Mouse (Mus musculus): ENCODE data around the gene Stpg2. TPM values are rescaled to one million over a fixed set of nuclear protein-coding genes. Genes with fewer than 3 reads are reported as not detected.
"Not testable (repeated sequence)": the region's sequence is repeated elsewhere in the genome, so short reads cannot be mapped to it uniquely, and the experiment has no call there.

The Stpg2 gene
- total and polyA plus RNA-seq, 3 experiments: not detected

GRCm38 (mm10) chr3:139676192-139676591, 470.7 kb downstream of the Stpg2 start:
- no peaks in the 10 kb centered on the region for H3K79me2 ChIP-seq (replicated peaks; ENCODE audit: control insufficient read depth, extremely low read depth, insufficient read depth, poor library complexity, severe bottlenecking)
- H3K9me3 ChIP-seq (replicated peaks; ENCODE audit: low read length): no peaks in the 10 kb centered on the region
- H3K27me3 ChIP-seq (replicated peaks): no peaks in the 10 kb centered on the region
- no peak for DNase-seq (ENCODE audit: extremely low read depth)
- no peak overlapping the region for H3K27ac ChIP-seq (ENCODE audit: insufficient read depth, low read depth)
- no peaks in the 10 kb centered on the region for H3K36me3 ChIP-seq (replicated peaks in 1 of 2; ENCODE audit: control insufficient read depth in 1 of 2, insufficient read depth in 1 of 2, low read length in 1 of 2)
- H3K4me2 ChIP-seq (ENCODE audit: insufficient read depth, low read depth, poor library complexity, severe bottlenecking): no peak overlapping the region
- in situ Hi-C loops (cut with MboI; ENCODE audit: low pct_ligation_motif_present, low pct_unique_long_range_greater_than_20kb, low sequenced_read_pairs): no loop called here
- peaks cover 0 to 4% of the 10 kb centered on the region in 2 experiments; a peak in 1 of 4 replicates for H3K4me1 ChIP-seq (ENCODE audit: control insufficient read depth in 1 of 2, insufficient read depth in 2 of 2)
- H3K9ac ChIP-seq (ENCODE audit: insufficient read depth, low read depth): no peak overlapping the region
- H3K4me3 ChIP-seq (replicated peaks in 1 of 3; ENCODE audit: low read depth in 2 of 3, low read length in 2 of 3, poor library complexity in 1 of 3): no peak overlapping the region
- dilution Hi-C loops (cut with MboI; ENCODE audit: extremely low pct_ligation_motif_present, extremely low pct_unique_long_range_greater_than_20kb, low sequenced_read_pairs): no loop called here
- no peak for TF ChIP-seq IRF4 (IDR thresholded peaks at IDR 0.05; ENCODE audit: low read depth, low read length)
- TF ChIP-seq RAD21 (IDR thresholded peaks at IDR 0.05; ENCODE audit: low read depth, low read length): no peak
- TF ChIP-seq SMC3 (IDR thresholded peaks at IDR 0.05; ENCODE audit: low read depth, low read length): no peak
- no peak for TF ChIP-seq CTCF (conservative IDR thresholded peaks at IDR 0.05 in 1 of 2, IDR thresholded peaks at IDR 0.05 in 1 of 2; ENCODE audit: low read depth in 2 of 2, low read length in 2 of 2)
- TF ChIP-seq CHD1 (IDR thresholded peaks at IDR 0.05; ENCODE audit: low read depth, low read length): no peak
- TF ChIP-seq EP300 (IDR thresholded peaks at IDR 0.05; ENCODE audit: low read length): no peak
- TF ChIP-seq JUND (conservative IDR thresholded peaks at IDR 0.05; ENCODE audit: low read depth, low read length): no peak
- no peak for TF ChIP-seq POLR2A (IDR thresholded peaks at IDR 0.05; ENCODE audit: low read depth, low read length)
- TF ChIP-seq MAFK (IDR thresholded peaks at IDR 0.05; ENCODE audit: insufficient replicate concordance, low read length): no peak
- no peak for TF ChIP-seq HCFC1 (IDR thresholded peaks at IDR 0.05; ENCODE audit: low read depth, low read length)
- no peak for TF ChIP-seq ZKSCAN1 (IDR thresholded peaks at IDR 0.05; ENCODE audit: borderline replicate concordance, low read depth, low read length)
- TF ChIP-seq RCOR1 (conservative IDR thresholded peaks at IDR 0.05; ENCODE audit: low read depth, low read length): no peak
- TF ChIP-seq TCF12 (IDR thresholded peaks at IDR 0.05; ENCODE audit: low read depth, low read length): no peak

GRCm38 (mm10) chr3:139676723-139677122, 471.2 kb downstream of the Stpg2 start:
- dilution Hi-C loops (cut with MboI; ENCODE audit: extremely low pct_ligation_motif_present, extremely low pct_unique_long_range_greater_than_20kb, low sequenced_read_pairs) (no loop called here), in situ Hi-C loops (cut with MboI; ENCODE audit: low pct_ligation_motif_present, low pct_unique_long_range_greater_than_20kb, low sequenced_read_pairs) (no loop called here)
- no peak for DNase-seq (ENCODE audit: extremely low read depth)
- Histone ChIP-seq H3K4me2 (ENCODE audit: insufficient read depth, low read depth, poor library complexity, severe bottlenecking) (no peak overlapping the region), H3K4me3 (replicated peaks in 1 of 3; ENCODE audit: low read depth in 2 of 3, low read length in 2 of 3, poor library complexity in 1 of 3) (no peak overlapping the region), H3K36me3 (replicated peaks in 1 of 2; ENCODE audit: control insufficient read depth in 1 of 2, insufficient read depth in 1 of 2, low read length in 1 of 2) (no peaks in the 10 kb centered on the region), H3K27me3 (replicated peaks) (no peaks in the 10 kb centered on the region), H3K27ac (ENCODE audit: insufficient read depth, low read depth) (no peak overlapping the region), H3K79me2 (replicated peaks; ENCODE audit: control insufficient read depth, extremely low read depth, insufficient read depth, poor library complexity, severe bottlenecking) (no peaks in the 10 kb centered on the region), H3K9ac (ENCODE audit: insufficient read depth, low read depth) (no peak overlapping the region), H3K4me1 (ENCODE audit: control insufficient read depth in 1 of 2, insufficient read depth in 2 of 2) (peaks cover 0 to 4% of the 10 kb centered on the region in 2 experiments; a peak in 1 of 4 replicates), H3K9me3 (replicated peaks; ENCODE audit: low read length) (no peaks in the 10 kb centered on the region)
- TF ChIP-seq ZKSCAN1 (IDR thresholded peaks at IDR 0.05; ENCODE audit: borderline replicate concordance, low read depth, low read length) (no peak), EP300 (IDR thresholded peaks at IDR 0.05; ENCODE audit: low read length) (no peak), UBTF (IDR thresholded peaks at IDR 0.05; ENCODE audit: low read depth, low read length) (no peak), ZMIZ1 (IDR thresholded peaks at IDR 0.05; ENCODE audit: low read depth, low read length) (no peak), USF2 (conservative IDR thresholded peaks at IDR 0.05; ENCODE audit: low read depth, low read length) (no peak), KAT2A (IDR thresholded peaks at IDR 0.05; ENCODE audit: insufficient replicate concordance, low read length) (no peak), RAD21 (IDR thresholded peaks at IDR 0.05; ENCODE audit: low read depth, low read length) (no peak), CHD1 (IDR thresholded peaks at IDR 0.05; ENCODE audit: low read depth, low read length) (no peak), TCF12 (IDR thresholded peaks at IDR 0.05; ENCODE audit: low read depth, low read length) (no peak), PAX5 (IDR thresholded peaks at IDR 0.05; ENCODE audit: low read length) (no peak), GABPA (IDR thresholded peaks at IDR 0.05; ENCODE audit: insufficient replicate concordance, low read depth, low read length) (no peak), RCOR1 (conservative IDR thresholded peaks at IDR 0.05; ENCODE audit: low read depth, low read length) (no peak), CHD2 (IDR thresholded peaks at IDR 0.05; ENCODE audit: low read length) (no peak), ZNF384 (IDR thresholded peaks at IDR 0.05; ENCODE audit: low read depth, low read length) (no peak), MYC (IDR thresholded peaks at IDR 0.05; ENCODE audit: low read depth, low read length) (no peak), MXI1 (IDR thresholded peaks at IDR 0.05; ENCODE audit: low read depth, low read length) (no peak), SMC3 (IDR thresholded peaks at IDR 0.05; ENCODE audit: low read depth, low read length) (no peak)

- H3K27me3 ChIP-seq (replicated peaks); H3K9me3 ChIP-seq (replicated peaks; ENCODE audit: low read length); in situ Hi-C loops (cut with MboI; ENCODE audit: low pct_ligation_motif_present, low pct_unique_long_range_greater_than_20kb, low sequenced_read_pairs); H3K79me2 ChIP-seq (replicated peaks; ENCODE audit: control insufficient read depth, extremely low read depth, insufficient read depth, poor library complexity, severe bottlenecking); H3K27ac ChIP-seq (ENCODE audit: insufficient read depth, low read depth); H3K4me2 ChIP-seq (ENCODE audit: insufficient read depth, low read depth, poor library complexity, severe bottlenecking); dilution Hi-C loops (cut with MboI; ENCODE audit: extremely low pct_ligation_motif_present, extremely low pct_unique_long_range_greater_than_20kb, low sequenced_read_pairs); H3K4me1 ChIP-seq (ENCODE audit: control insufficient read depth in 1 of 2, insufficient read depth in 2 of 2); H3K4me3 ChIP-seq (replicated peaks in 1 of 3; ENCODE audit: low read depth in 2 of 3, low read length in 2 of 3, poor library complexity in 1 of 3); DNase-seq (ENCODE audit: extremely low read depth); H3K9ac ChIP-seq (ENCODE audit: insufficient read depth, low read depth); H3K36me3 ChIP-seq (replicated peaks in 1 of 2; ENCODE audit: control insufficient read depth in 1 of 2, insufficient read depth in 1 of 2, low read length in 1 of 2): not testable (repeated sequence)
These were observed 498.7 kb downstream of the Stpg2 start for GRCm38 (mm10) chr3:139704238-139704637.
